Mouse (Mus musculus) stomach, embryonic 14.5 days (tissue): ENCODE data around the gene B3gnt8. TPM values are rescaled to one million over a fixed set of nuclear protein-coding genes. Genes with fewer than 3 reads are reported as not detected.

Experiments
- ATAC-seq: fragments of 200-750 bp; cut with Nextera tagmentation; 2 replicates; pipeline ENCODE4 v1.8.0; 2017; ENCODE audit warnings: low read depth, moderate TSS enrichment; ENCODE audit not compliant: insufficient number of reproducible peaks, insufficient read depth, low FRiP score
- H3K27ac ChIP-seq: fragments of 300-500 bp; sonication (generic); 2 replicates; pipeline ENCODE4 v1.5.1; 2014; ENCODE audit warnings: mild to moderate bottlenecking, low read length, moderate library complexity, mixed read lengths
- H3K27me3 ChIP-seq: fragments of 300-500 bp; sonication (generic); 2 replicates; pipeline ENCODE4 v1.6.1; 2014; ENCODE audit warnings: low read length, control low read depth, mixed read lengths; ENCODE audit not compliant: control insufficient read depth, insufficient read depth
- H3K36me3 ChIP-seq: fragments of 300-500 bp; sonication (generic); 2 replicates; pipeline ENCODE4 v1.6.1; 2014; ENCODE audit warnings: mild to moderate bottlenecking, control low read depth, low read length, moderate library complexity, mixed read lengths; ENCODE audit not compliant: control insufficient read depth, insufficient read depth
- H3K4me1 ChIP-seq: fragments of 300-500 bp; sonication (generic); 2 replicates; pipeline ENCODE4 v1.6.1; 2014; ENCODE audit warnings: low read length, control low read depth, mixed read lengths; ENCODE audit not compliant: control insufficient read depth, insufficient read depth
- H3K4me2 ChIP-seq: fragments of 300-500 bp; sonication (generic); replicated peaks from 2 replicates; pipeline ENCODE4 v1.6.1; 2014; ENCODE audit warnings: low read depth, low read length, control low read depth
- H3K4me3 ChIP-seq: fragments of 300-500 bp; sonication (generic); 2 replicates; pipeline ENCODE4 v1.5.1; 2014; ENCODE audit warnings: low read depth, low read length, control low read depth
- H3K9ac ChIP-seq: fragments of 300-500 bp; sonication (generic); replicated peaks from 2 replicates; pipeline ENCODE4 v1.6.1; 2014; ENCODE audit warnings: low read depth, mild to moderate bottlenecking, control low read depth, low read length, moderate library complexity, mixed read lengths
- H3K9me3 ChIP-seq: fragments of 300-500 bp; sonication (generic); 2 replicates; pipeline ENCODE4 v1.6.1; 2016; ENCODE audit warnings: low read depth, low read length, control low read depth; ENCODE audit not compliant: control insufficient read depth
- WGBS: fragments of 180-500 bp; shearing (Covaris S2); extraction: QIAGEN DNeasy Blood & Tissue Kit; methylation state at CpG from one replicate; pipeline ENCODE4 v1.1.7; 2014; 5-methylcytosine and 5-hydroxymethylcytosine counted together
- polyA plus RNA-seq: library from polyadenylated mRNA; unstranded; fragments of >200 nt; fragmentation: Nextera tagmentation; extraction: Ambion mirVana; gene quantifications from 2 replicates; pipeline ENCODE4 v1.2.1, GENCODE M21; 2014

Gene B3gnt8
- polyA plus RNA-seq, 1 experiment from 2014 or later = 6.2 TPM

- Histone ChIP-seq H3K9me3 (no peaks in the 10 kb centered on the region), H3K4me3 (no peak overlapping the region), H3K4me2 (no peak overlapping the region), H3K4me1 (peaks cover 20% of the 10 kb centered on the region), H3K36me3 (peaks cover 20% of the 10 kb centered on the region), H3K27ac (peak overlapping the region; percentile 85; the same call in 1 of the 2 replicates), H3K27me3 (no peaks in the 10 kb centered on the region), H3K9ac (no peak overlapping the region)
- 74% methylated on average over 10 of the region's 10 CpGs for WGBS
- ATAC-seq = no peak
Measured at GRCm38 (mm10) chr7:25625594-25626250, 732 bp upstream of the B3gnt8 start.

- H3K4me3 ChIP-seq = peak overlapping the region; percentile 47
- peak overlapping the region; percentile 68 for H3K4me2 ChIP-seq
- WGBS = 11% methylated on average over 38 of the region's 38 CpGs
- H3K36me3 ChIP-seq = peaks cover 12% of the 10 kb centered on the region
- H3K27ac ChIP-seq = peak overlapping the region; percentile 85
- H3K27me3 ChIP-seq = no peaks in the 10 kb centered on the region
- peaks cover 20% of the 10 kb centered on the region for H3K4me1 ChIP-seq
- peak; percentile 82 for ATAC-seq
- H3K9me3 ChIP-seq = no peaks in the 10 kb centered on the region
- peak overlapping the region; percentile 38 for H3K9ac ChIP-seq
Measured at GRCm38 (mm10) chr7:25627431-25628322, 1.2 kb downstream of the B3gnt8 start.

GRCm38 (mm10) chr7:25628323-25628620 lies 1.8 kb downstream of the B3gnt8 start:
- ATAC-seq = no peak
- Histone ChIP-seq H3K36me3 (peaks cover 12% of the 10 kb centered on the region), H3K27me3 (no peaks in the 10 kb centered on the region), H3K4me1 (peaks cover 20% of the 10 kb centered on the region), H3K4me3 (peak overlapping the region; percentile 47), H3K9ac (peak overlapping the region; percentile 38), H3K4me2 (peak overlapping the region; percentile 68), H3K9me3 (no peaks in the 10 kb centered on the region), H3K27ac (no peak overlapping the region; the same call in 1 of the 2 replicates)
- WGBS = 54% methylated on average over 8 of the region's 8 CpGs

- ATAC-seq = no peak
- no peak overlapping the region for H3K4me2 ChIP-seq
- no peaks in the 10 kb centered on the region for H3K9me3 ChIP-seq
- no peak overlapping the region for H3K9ac ChIP-seq
- no peak overlapping the region for H3K27ac ChIP-seq
- H3K4me3 ChIP-seq = no peak overlapping the region
- peaks cover 12% of the 10 kb centered on the region; the same call in 1 of the 2 replicates for H3K4me1 ChIP-seq
- WGBS = 83% methylated on average over 5 of the region's 5 CpGs
- no peaks in the 10 kb centered on the region for H3K27me3 ChIP-seq
- peaks cover 16% of the 10 kb centered on the region for H3K36me3 ChIP-seq
Measured at GRCm38 (mm10) chr7:25632679-25633078, 6.2 kb downstream of the B3gnt8 start.

GRCm38 (mm10) chr7:25636373-25636772 lies 9.9 kb downstream of the B3gnt8 start:
- WGBS = 32% methylated on average over 3 of the region's 3 CpGs
- Histone ChIP-seq H3K27ac (no peak overlapping the region), H3K36me3 (peaks cover 10% of the 10 kb centered on the region; the same call in 1 of the 2 replicates), H3K27me3 (no peaks in the 10 kb centered on the region), H3K4me3 (no peak overlapping the region), H3K9ac (no peak overlapping the region), H3K4me2 (no peak overlapping the region), H3K9me3 (no peaks in the 10 kb centered on the region), H3K4me1 (no peaks in the 10 kb centered on the region)
- no peak for ATAC-seq

- Histone ChIP-seq H3K9me3 (no peaks in the 10 kb centered on the region), H3K27ac (no peak overlapping the region), H3K4me2 (no peak overlapping the region), H3K4me1 (no peaks in the 10 kb centered on the region), H3K27me3 (no peaks in the 10 kb centered on the region), H3K36me3 (peaks cover 14% of the 10 kb centered on the region; the same call in 1 of the 2 replicates), H3K4me3 (no peak overlapping the region), H3K9ac (no peak overlapping the region)
- ATAC-seq = no peak
- WGBS = 83% methylated on average over 5 of the region's 5 CpGs
Measured at GRCm38 (mm10) chr7:25637099-25637498, 10.6 kb downstream of the B3gnt8 start.

GRCm38 (mm10) chr7:25639754-25640153 lies 13.3 kb downstream of the B3gnt8 start:
- Histone ChIP-seq H3K4me3 (no peak overlapping the region), H3K4me1 (no peaks in the 10 kb centered on the region), H3K9me3 (no peaks in the 10 kb centered on the region), H3K36me3 (peaks cover 14% of the 10 kb centered on the region; the same call in 1 of the 2 replicates), H3K27me3 (no peaks in the 10 kb centered on the region), H3K4me2 (no peak overlapping the region), H3K9ac (no peak overlapping the region), H3K27ac (no peak overlapping the region)
- 94% methylated on average over 4 of the region's 4 CpGs for WGBS
- ATAC-seq = no peak

GRCm38 (mm10) chr7:25644136-25644535 lies 17.7 kb downstream of the B3gnt8 start:
- Histone ChIP-seq H3K27ac (no peak overlapping the region), H3K9me3 (no peaks in the 10 kb centered on the region), H3K27me3 (no peaks in the 10 kb centered on the region), H3K4me2 (no peak overlapping the region), H3K4me3 (no peak overlapping the region), H3K4me1 (no peaks in the 10 kb centered on the region), H3K9ac (no peak overlapping the region), H3K36me3 (peaks cover 4% of the 10 kb centered on the region; the same call in 1 of the 2 replicates)
- no peak for ATAC-seq
- 77% methylated on average over 10 of the region's 10 CpGs for WGBS
